Mouse (Mus musculus): Measurements from ENCODE around the gene Gm49369. TPM values are rescaled to one million over a fixed set of nuclear protein-coding genes. Genes with fewer than 3 reads are reported as not detected.

The Gm49369 gene
- total and polyA plus RNA-seq, 3 experiments: 5.2 to 8.4 TPM; not detected in 1

DNA sequence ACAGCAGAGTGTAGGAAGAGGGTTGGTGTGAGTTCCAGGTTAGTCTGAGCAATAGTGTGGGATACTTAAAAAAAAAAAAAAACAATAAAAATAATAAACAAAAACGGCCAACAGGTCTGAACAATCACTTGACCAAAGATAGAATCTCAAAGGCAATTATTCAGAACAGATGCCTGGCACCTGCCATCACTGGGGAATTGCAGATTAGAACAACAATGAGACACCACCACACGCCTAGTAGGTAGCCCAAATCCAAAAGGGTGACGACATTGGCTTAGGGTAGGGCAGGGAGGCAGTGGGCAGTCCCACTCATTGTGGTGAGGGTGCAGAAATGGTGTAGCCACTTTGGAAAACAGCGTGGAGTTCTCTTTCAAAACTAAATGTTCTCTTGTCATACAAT is 9.1 kb upstream of the Gm49369 start:
- no peaks in the 10 kb centered on the region for H3K36me3 ChIP-seq (replicated peaks in 1 of 2; ENCODE audit: control insufficient read depth in 1 of 2, insufficient read depth in 1 of 2, low read length in 1 of 2)
- no peak overlapping the region for H3K27ac ChIP-seq (ENCODE audit: insufficient read depth, low read depth)
- no peaks in the 10 kb centered on the region for H3K9me3 ChIP-seq (replicated peaks; ENCODE audit: low read length)
- H3K9ac ChIP-seq (ENCODE audit: insufficient read depth, low read depth): no peak overlapping the region
- H3K79me2 ChIP-seq (replicated peaks; ENCODE audit: control insufficient read depth, extremely low read depth, insufficient read depth, poor library complexity, severe bottlenecking): 0 out of 2 replicates have a peak, but pooled peaks cover 2% of the 10 kb centered on the region
- in situ Hi-C loops (cut with MboI; ENCODE audit: low pct_ligation_motif_present, low pct_unique_long_range_greater_than_20kb, low sequenced_read_pairs): no loop called here
- no peak overlapping the region for H3K4me2 ChIP-seq (ENCODE audit: insufficient read depth, low read depth, poor library complexity, severe bottlenecking)
- TF ChIP-seq RAD21 (IDR thresholded peaks at IDR 0.05; ENCODE audit: low read depth, low read length): no peak
- no peak for TF ChIP-seq TBP (conservative IDR thresholded peaks at IDR 0.05; ENCODE audit: low read depth, low read length)
- no peak for TF ChIP-seq SIN3A (IDR thresholded peaks at IDR 0.05; ENCODE audit: low read length)
- no peak for TF ChIP-seq MEF2A (IDR thresholded peaks at IDR 0.05; ENCODE audit: borderline replicate concordance, low read depth, low read length)
- no peak for TF ChIP-seq CTCF (conservative IDR thresholded peaks at IDR 0.05 in 1 of 2, IDR thresholded peaks at IDR 0.05 in 1 of 2; ENCODE audit: low read depth in 2 of 2, low read length in 2 of 2)
- TF ChIP-seq POLR2A (IDR thresholded peaks at IDR 0.05; ENCODE audit: low read depth, low read length): no peak
- TF ChIP-seq MYC (IDR thresholded peaks at IDR 0.05; ENCODE audit: low read depth, low read length): no peak
- TF ChIP-seq E2F4 (IDR thresholded peaks at IDR 0.05; ENCODE audit: insufficient replicate concordance, low read depth, low read length): no peak
- TF ChIP-seq SMC3 (IDR thresholded peaks at IDR 0.05; ENCODE audit: low read depth, low read length): no peak
- TF ChIP-seq CHD1 (IDR thresholded peaks at IDR 0.05; ENCODE audit: low read depth, low read length): no peak
- TF ChIP-seq ZKSCAN1 (IDR thresholded peaks at IDR 0.05; ENCODE audit: borderline replicate concordance, low read depth, low read length): no peak
- TF ChIP-seq EP300 (IDR thresholded peaks at IDR 0.05; ENCODE audit: low read length): no peak
- TF ChIP-seq MAFK (IDR thresholded peaks at IDR 0.05; ENCODE audit: insufficient replicate concordance, low read length): no peak
- TF ChIP-seq MXI1 (IDR thresholded peaks at IDR 0.05; ENCODE audit: low read depth, low read length): no peak
- no peak for TF ChIP-seq JUN (IDR thresholded peaks at IDR 0.05; ENCODE audit: insufficient read depth, low read depth, low read length)
- TF ChIP-seq ZMIZ1 (IDR thresholded peaks at IDR 0.05; ENCODE audit: low read depth, low read length): no peak
- no peak for TF ChIP-seq NELFE (IDR thresholded peaks at IDR 0.05; ENCODE audit: low read depth, low read length)
- TF ChIP-seq UBTF (IDR thresholded peaks at IDR 0.05; ENCODE audit: low read depth, low read length): no peak
- H3K4me3 ChIP-seq (replicated peaks in 1 of 3; ENCODE audit: low read depth in 2 of 3, low read length in 2 of 3, poor library complexity in 1 of 3): no peak overlapping the region
- H3K27me3 ChIP-seq (replicated peaks): no peaks in the 10 kb centered on the region
- peaks cover 24 to 57% of the 10 kb centered on the region in 2 experiments for H3K4me1 ChIP-seq (ENCODE audit: control insufficient read depth in 1 of 2, insufficient read depth in 2 of 2)
- dilution Hi-C loops (cut with MboI; ENCODE audit: extremely low pct_ligation_motif_present, extremely low pct_unique_long_range_greater_than_20kb, low sequenced_read_pairs): no loop called here
- DNase-seq (ENCODE audit: extremely low read depth): no peak

DNA sequence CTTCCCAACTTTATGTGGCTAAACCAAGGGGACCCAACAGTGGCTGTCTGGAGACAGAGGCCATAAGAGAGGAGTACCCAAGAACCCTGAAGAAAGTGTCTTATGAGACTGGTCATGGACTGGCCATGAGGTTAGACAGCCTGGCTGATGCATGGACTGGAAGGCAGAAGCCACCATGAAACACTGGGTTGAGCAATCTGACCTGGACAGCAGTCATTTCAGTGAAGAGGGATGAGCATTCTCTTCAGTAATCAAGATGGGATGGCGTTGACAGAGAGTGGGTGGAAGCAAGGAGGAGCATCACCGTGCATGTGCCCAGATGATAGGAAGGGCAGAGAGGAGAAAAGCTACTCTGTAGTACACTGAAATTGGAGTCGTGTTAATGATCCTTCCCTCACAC is 8.6 kb upstream of the Gm49369 start:
- TF ChIP-seq ZKSCAN1 (IDR thresholded peaks at IDR 0.05; ENCODE audit: borderline replicate concordance, low read depth, low read length) (no peak), USF1 (IDR thresholded peaks at IDR 0.05; ENCODE audit: low read depth, low read length) (no peak), USF2 (conservative IDR thresholded peaks at IDR 0.05; ENCODE audit: low read depth, low read length) (no peak), MXI1 (IDR thresholded peaks at IDR 0.05; ENCODE audit: low read depth, low read length) (no peak), PAX5 (IDR thresholded peaks at IDR 0.05; ENCODE audit: low read length) (no peak), MEF2A (IDR thresholded peaks at IDR 0.05; ENCODE audit: borderline replicate concordance, low read depth, low read length) (no peak), MAZ (IDR thresholded peaks at IDR 0.05; ENCODE audit: low read depth, low read length) (no peak), SIN3A (IDR thresholded peaks at IDR 0.05; ENCODE audit: low read length) (no peak), JUND (conservative IDR thresholded peaks at IDR 0.05; ENCODE audit: low read depth, low read length) (no peak)
- H3K79me2 ChIP-seq (replicated peaks; ENCODE audit: control insufficient read depth, extremely low read depth, insufficient read depth, poor library complexity, severe bottlenecking): 0 out of 2 replicates have a peak, but pooled peaks cover 2% of the 10 kb centered on the region
- H3K4me3 ChIP-seq (replicated peaks in 1 of 3; ENCODE audit: low read depth in 2 of 3, low read length in 2 of 3, poor library complexity in 1 of 3): no peak overlapping the region
- dilution Hi-C loops (cut with MboI; ENCODE audit: extremely low pct_ligation_motif_present, extremely low pct_unique_long_range_greater_than_20kb, low sequenced_read_pairs): no loop called here
- H3K36me3 ChIP-seq (replicated peaks in 1 of 2; ENCODE audit: control insufficient read depth in 1 of 2, insufficient read depth in 1 of 2, low read length in 1 of 2): no peaks in the 10 kb centered on the region
- in situ Hi-C loops (cut with MboI; ENCODE audit: low pct_ligation_motif_present, low pct_unique_long_range_greater_than_20kb, low sequenced_read_pairs): no loop called here
- H3K9me3 ChIP-seq (replicated peaks; ENCODE audit: low read length): no peaks in the 10 kb centered on the region
- peaks cover 28 to 58% of the 10 kb centered on the region in 2 experiments for H3K4me1 ChIP-seq (ENCODE audit: control insufficient read depth in 1 of 2, insufficient read depth in 2 of 2)
- no peak overlapping the region for H3K4me2 ChIP-seq (ENCODE audit: insufficient read depth, low read depth, poor library complexity, severe bottlenecking)
- no peaks in the 10 kb centered on the region for H3K27me3 ChIP-seq (replicated peaks)
- no peak overlapping the region for H3K27ac ChIP-seq (ENCODE audit: insufficient read depth, low read depth)
- no peak overlapping the region for H3K9ac ChIP-seq (ENCODE audit: insufficient read depth, low read depth)
- no peak for DNase-seq (ENCODE audit: extremely low read depth)

All from CH12.LX (cell line).